Mouse (Mus musculus): ENCODE results near the gene A1bg.

- TF ChIP-seq EP300 (IDR thresholded peaks at IDR 0.05) (no peak), CTCF (IDR thresholded peaks at IDR 0.05) (no peak)
These were observed 24.4 kb downstream of the A1bg start for GRCm38 (mm10) chr15:60898187-60898965.
